Mouse (Mus musculus) forebrain, embryonic 11.5 days (tissue): ENCODE data around the gene Traf3ip2. TPM values are rescaled to one million over a fixed set of nuclear protein-coding genes. Genes with fewer than 3 reads are reported as not detected.

ENCODE experiments used
- ATAC-seq: fragments of 200-750 bp; cut with Nextera tagmentation; replicated peaks from 2 replicates; pipeline ENCODE4 v1.8.0; 2017; ENCODE audit warnings: moderate TSS enrichment; ENCODE audit not compliant: low FRiP score
- DNase-seq: peaks from one replicate; pipeline ENCODE4 v3.0.0-alpha.2; 2017; ENCODE audit warnings: low spot score
- H3K27ac ChIP-seq: fragments of 300-500 bp; sonication (generic); 2 replicates; pipeline ENCODE4 v1.5.1; 2014; ENCODE audit warnings: low read depth, low read length
- H3K27me3 ChIP-seq: fragments of 300-500 bp; sonication (generic); 2 replicates; pipeline ENCODE4 v1.6.1; 2014; ENCODE audit warnings: mild to moderate bottlenecking, low read length, mixed read lengths; ENCODE audit not compliant: control insufficient read depth, insufficient read depth
- H3K36me3 ChIP-seq: fragments of 300-500 bp; sonication (generic); 2 replicates; pipeline ENCODE4 v1.6.1; 2014; ENCODE audit warnings: mild to moderate bottlenecking, low read length, moderate library complexity, mixed read lengths; ENCODE audit not compliant: control insufficient read depth, insufficient read depth
- H3K4me1 ChIP-seq: fragments of 300-500 bp; sonication (generic); replicated peaks from 2 replicates; pipeline ENCODE4 v1.6.1; 2014; ENCODE audit warnings: low read length, mixed read lengths; ENCODE audit not compliant: control insufficient read depth, insufficient read depth
- H3K4me2 ChIP-seq: fragments of 300-500 bp; sonication (generic); 2 replicates; pipeline ENCODE4 v1.6.1; 2014; ENCODE audit warnings: low read depth, mild to moderate bottlenecking, low read length, moderate library complexity, mixed read lengths; ENCODE audit not compliant: severe bottlenecking
- H3K4me3 ChIP-seq: fragments of 300-500 bp; sonication (generic); 2 replicates; pipeline ENCODE4 v1.5.1; 2014; ENCODE audit warnings: low read depth, low read length
- H3K9ac ChIP-seq: fragments of 300-500 bp; sonication (generic); 2 replicates; pipeline ENCODE4 v1.6.1; 2014; ENCODE audit warnings: low read length
- H3K9me3 ChIP-seq: fragments of 300-500 bp; sonication (generic); 2 replicates; pipeline ENCODE4 v1.6.1; 2016; ENCODE audit warnings: low read length, mixed read lengths; ENCODE audit not compliant: control insufficient read depth
- WGBS: fragments of 180-500 bp; shearing (Covaris S2); extraction: QIAGEN DNeasy Blood & Tissue Kit; methylation state at CpG from one replicate; pipeline ENCODE4 v1.1.7; 2014; 5-methylcytosine and 5-hydroxymethylcytosine counted together
- polyA plus RNA-seq: library from polyadenylated mRNA; unstranded; fragments of >200 nt; fragmentation: Nextera tagmentation; extraction: Ambion mirVana; gene quantifications from 2 replicates; pipeline ENCODE4 v1.2.1, GENCODE M21; 2014

The Traf3ip2 gene
- 3.8 and 5.4 TPM in 2 replicates for polyA plus RNA-seq

DNA sequence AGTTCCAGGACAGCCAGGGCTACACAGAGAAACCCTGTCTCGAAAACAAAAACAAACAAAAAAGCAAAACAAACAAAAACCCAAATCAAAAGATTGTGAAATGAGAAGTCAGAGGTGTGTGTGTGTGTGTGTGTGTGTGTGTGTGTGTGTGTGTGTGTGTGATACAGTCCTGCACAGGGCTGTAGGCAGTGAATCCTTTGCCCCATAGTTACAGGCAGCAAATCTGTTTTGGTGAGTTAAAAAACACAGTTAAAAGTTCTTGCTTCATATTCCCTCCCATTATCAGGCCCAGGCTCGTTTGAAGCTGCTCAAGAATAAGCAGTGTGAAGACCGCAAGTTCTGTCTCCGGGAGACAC lies at the start of gene Traf3ip2:
TSS of gene Traf3ip2 (plus strand) at position 302 of the 356 bp plus-strand sequence.
- peak within 1 kb of the TSS; percentile 41; the same call in 1 of the 2 replicates for H3K9ac ChIP-seq
- 56% methylated on average over 4 of the region's 4 CpGs for WGBS
- no peak within 1 kb of the TSS for H3K4me3 ChIP-seq
- ATAC-seq (no peak), DNase-seq (no peak)
- peaks cover 9% of the 10 kb centered on the region; the same call in 1 of the 2 replicates for H3K4me1 ChIP-seq
- no peaks in the 10 kb centered on the region for H3K9me3 ChIP-seq
- H3K27ac ChIP-seq = no peak within 1 kb of the TSS; the same call in 1 of the 2 replicates
- H3K27me3 ChIP-seq = no peaks in the 10 kb centered on the region
- peak within 1 kb of the TSS; percentile 32 for H3K4me2 ChIP-seq
- H3K36me3 ChIP-seq = no peaks in the 10 kb centered on the region

DNA sequence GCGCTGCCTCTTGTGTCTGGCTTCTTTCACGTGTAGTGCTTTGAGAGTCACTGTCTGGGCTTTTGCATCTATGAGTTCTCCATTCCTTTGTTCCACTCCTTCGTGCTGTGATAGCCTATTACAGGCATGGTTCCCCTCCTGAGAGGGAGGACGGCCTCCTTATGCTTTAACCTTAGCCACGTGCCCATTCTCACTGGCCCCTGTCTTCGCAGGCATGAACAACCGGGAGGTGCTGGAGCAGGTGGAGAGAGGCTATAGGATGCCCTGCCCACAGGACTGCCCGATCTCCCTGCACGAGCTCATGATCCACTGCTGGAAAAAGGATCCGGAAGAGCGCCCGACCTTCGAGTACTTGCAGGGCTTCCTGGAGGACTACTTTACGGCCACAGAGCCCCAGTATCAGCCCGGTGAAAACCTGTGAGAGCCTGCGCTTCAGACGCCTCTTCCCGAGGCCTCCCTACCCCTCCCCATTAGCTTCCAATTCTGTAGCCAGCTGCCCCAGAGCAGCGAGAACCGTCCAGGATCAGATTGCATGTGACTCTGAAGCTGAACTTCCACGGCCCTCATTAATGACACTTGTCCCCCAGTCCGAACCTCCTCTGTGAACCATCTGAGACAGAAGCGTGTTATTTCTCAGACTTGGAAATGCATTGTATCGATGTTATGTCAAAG lies 49.0 kb upstream of the Traf3ip2 start:
- Histone ChIP-seq H3K27me3 (no peaks in the 10 kb centered on the region), H3K36me3 (no peaks in the 10 kb centered on the region), H3K9me3 (no peaks in the 10 kb centered on the region), H3K4me1 (peaks cover 4% of the 10 kb centered on the region; the same call in 1 of the 2 replicates), H3K4me3 (no peak overlapping the region), H3K27ac (peak overlapping the region; percentile 37; the same call in 1 of the 2 replicates), H3K4me2 (no peak overlapping the region), H3K9ac (peak overlapping the region; percentile 12; the same call in 1 of the 2 replicates)
- ATAC-seq (0 out of 2 replicates have a peak, but pooled peaks have one; percentile 34), DNase-seq (no peak)
- 51% methylated on average over 24 of the region's 24 CpGs for whole genome bisulfite sequencing

DNA sequence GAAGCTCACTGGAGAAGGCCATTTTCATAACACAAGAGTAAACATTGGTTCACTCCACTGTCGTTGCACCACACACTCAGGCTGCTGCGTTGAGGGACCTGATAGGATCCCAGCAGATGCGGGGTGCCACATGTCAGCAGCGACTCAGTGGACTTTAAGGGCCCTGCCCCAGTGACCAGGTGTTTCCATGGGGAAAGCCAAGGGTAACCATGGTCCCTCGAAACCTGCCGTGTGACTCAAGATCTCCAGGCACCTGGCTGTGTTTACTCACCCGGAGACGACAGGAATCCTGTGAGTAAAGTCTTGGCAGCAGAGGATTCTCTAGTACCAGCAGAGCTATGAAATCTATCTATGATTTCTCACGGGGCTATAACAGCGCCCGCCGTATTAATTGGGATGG lies 45.8 kb upstream of the Traf3ip2 start:
- no peak overlapping the region for H3K9ac ChIP-seq
- peaks cover 9% of the 10 kb centered on the region; the same call in 1 of the 2 replicates for H3K4me1 ChIP-seq
- H3K4me2 ChIP-seq = no peak overlapping the region
- DNase-seq (no peak), ATAC-seq (no peak)
- 90% methylated on average over 12 of the region's 12 CpGs for WGBS
- H3K36me3 ChIP-seq = no peaks in the 10 kb centered on the region
- H3K4me3 ChIP-seq = no peak overlapping the region
- no peaks in the 10 kb centered on the region for H3K27me3 ChIP-seq
- no peaks in the 10 kb centered on the region for H3K9me3 ChIP-seq
- no peak overlapping the region for H3K27ac ChIP-seq

DNA sequence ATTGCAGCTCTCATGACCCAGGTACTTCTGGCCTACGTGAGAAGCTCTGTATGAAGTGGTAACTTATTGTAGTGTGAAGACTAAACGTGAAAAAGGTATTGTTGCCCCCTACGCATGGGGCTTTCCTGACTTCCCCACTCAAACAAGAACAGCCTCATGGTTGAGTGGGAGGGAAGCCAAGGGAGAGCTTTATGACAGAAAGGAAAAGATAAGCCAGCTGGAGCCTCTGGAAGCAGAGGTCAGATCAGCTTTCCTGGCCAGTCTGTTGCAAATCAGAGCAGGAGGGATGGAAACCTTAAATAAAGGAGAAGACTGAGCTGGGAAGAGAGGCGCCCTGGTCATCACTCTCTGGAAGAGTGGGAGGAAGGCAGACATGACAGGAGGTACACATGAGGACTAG lies 43.7 kb upstream of the Traf3ip2 start:
- 91% methylated on average over 4 of the region's 4 CpGs for WGBS
- DNase-seq (no peak), ATAC-seq (no peak)
- H3K4me2 ChIP-seq = no peak overlapping the region
- no peaks in the 10 kb centered on the region for H3K27me3 ChIP-seq
- H3K9me3 ChIP-seq = no peaks in the 10 kb centered on the region
- peaks cover 8% of the 10 kb centered on the region; the same call in 1 of the 2 replicates for H3K4me1 ChIP-seq
- no peak overlapping the region for H3K4me3 ChIP-seq
- H3K27ac ChIP-seq = no peak overlapping the region
- no peak overlapping the region for H3K9ac ChIP-seq
- no peaks in the 10 kb centered on the region for H3K36me3 ChIP-seq

DNA sequence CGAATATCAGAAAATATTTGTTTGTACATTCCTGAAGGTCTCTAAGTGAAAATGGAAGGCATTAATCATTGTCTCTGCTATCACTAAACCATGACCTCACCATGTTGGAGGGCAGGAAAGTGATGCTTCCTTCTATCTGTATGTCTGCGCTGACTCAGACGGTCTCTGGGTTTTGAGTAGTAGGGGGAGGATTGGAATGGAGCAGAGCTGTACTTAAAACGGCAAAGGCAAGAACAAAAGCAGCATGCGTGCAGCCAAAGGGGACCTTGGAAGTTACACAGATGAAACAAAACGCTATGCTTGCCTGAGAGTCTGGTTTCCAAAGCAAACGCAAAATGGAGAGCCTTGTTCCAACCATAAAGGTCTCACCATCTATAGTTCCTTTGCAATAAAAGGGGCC lies 41.7 kb upstream of the Traf3ip2 start:
- DNase-seq = no peak
- Histone ChIP-seq H3K4me1 (peaks cover 8% of the 10 kb centered on the region; the same call in 1 of the 2 replicates), H3K27me3 (no peaks in the 10 kb centered on the region), H3K4me3 (no peak overlapping the region), H3K4me2 (no peak overlapping the region), H3K27ac (no peak overlapping the region), H3K9ac (no peak overlapping the region), H3K9me3 (no peaks in the 10 kb centered on the region), H3K36me3 (no peaks in the 10 kb centered on the region)
- no peak for ATAC-seq
- WGBS = 66% methylated on average over 7 of the region's 7 CpGs

DNA sequence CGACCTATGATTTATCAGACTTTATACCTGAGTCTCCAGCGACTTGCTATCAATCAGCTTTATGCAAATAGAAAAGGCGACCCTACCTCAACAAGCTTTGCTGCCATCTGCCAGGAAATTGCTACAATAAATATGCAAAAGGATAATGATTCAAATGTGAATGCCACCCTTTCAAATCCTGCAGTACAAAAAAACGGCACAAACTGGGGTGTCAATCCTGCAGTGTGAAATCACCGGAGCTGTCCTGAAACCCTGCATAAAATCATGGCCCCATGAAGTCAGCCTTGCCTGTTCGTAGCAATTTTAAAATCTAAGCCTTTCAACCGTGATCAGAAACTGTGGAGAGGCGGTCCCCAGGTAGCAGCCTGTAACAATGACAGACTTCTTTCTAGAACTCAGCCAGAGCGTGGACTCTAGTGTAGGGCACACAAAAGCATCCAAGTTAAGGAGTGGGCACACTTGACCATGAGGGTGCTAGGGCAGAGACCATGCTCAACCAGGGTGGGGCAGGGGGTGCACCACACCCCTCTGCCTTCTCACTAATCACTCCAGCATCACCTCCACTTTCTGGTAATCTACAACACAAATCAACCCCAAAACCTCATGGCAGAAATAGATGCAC lies 40.6 kb upstream of the Traf3ip2 start:
- 69% methylated on average over 9 of the region's 9 CpGs for WGBS
- Histone ChIP-seq H3K9me3 (no peaks in the 10 kb centered on the region), H3K4me2 (no peak overlapping the region), H3K27ac (no peak overlapping the region), H3K27me3 (no peaks in the 10 kb centered on the region), H3K4me3 (no peak overlapping the region), H3K4me1 (peaks cover 8% of the 10 kb centered on the region; the same call in 1 of the 2 replicates), H3K9ac (no peak overlapping the region), H3K36me3 (no peaks in the 10 kb centered on the region)
- ATAC-seq (no peak; the same call in 1 of the 2 replicates), DNase-seq (no peak)

DNA sequence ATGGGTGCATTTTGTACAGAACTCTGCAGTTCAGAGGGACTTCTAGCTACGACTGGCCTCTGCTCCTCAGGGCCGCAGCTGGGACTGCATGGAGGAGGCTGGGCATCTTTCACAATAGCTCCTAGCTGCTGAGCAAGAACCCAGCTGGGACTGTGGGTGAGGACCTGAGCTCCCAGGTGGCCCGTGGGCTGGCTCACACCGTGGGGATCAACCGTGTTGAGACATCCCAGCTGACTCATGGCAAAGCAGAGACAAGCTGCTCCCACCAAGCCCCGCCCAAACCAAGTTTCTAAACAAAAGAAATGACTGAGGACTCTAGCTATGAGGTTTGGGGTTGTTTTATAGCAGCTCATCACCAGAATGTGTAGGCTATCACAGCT lies 40.1 kb upstream of the Traf3ip2 start:
- H3K9me3 ChIP-seq = no peaks in the 10 kb centered on the region
- peaks cover 8% of the 10 kb centered on the region; the same call in 1 of the 2 replicates for H3K4me1 ChIP-seq
- no peak overlapping the region for H3K4me2 ChIP-seq
- H3K9ac ChIP-seq = no peak overlapping the region
- DNase-seq (no peak), ATAC-seq (no peak; the same call in 1 of the 2 replicates)
- H3K36me3 ChIP-seq = no peaks in the 10 kb centered on the region
- WGBS = 53% methylated on average over 6 of the region's 6 CpGs
- H3K27ac ChIP-seq = no peak overlapping the region
- H3K4me3 ChIP-seq = no peak overlapping the region
- no peaks in the 10 kb centered on the region for H3K27me3 ChIP-seq

DNA sequence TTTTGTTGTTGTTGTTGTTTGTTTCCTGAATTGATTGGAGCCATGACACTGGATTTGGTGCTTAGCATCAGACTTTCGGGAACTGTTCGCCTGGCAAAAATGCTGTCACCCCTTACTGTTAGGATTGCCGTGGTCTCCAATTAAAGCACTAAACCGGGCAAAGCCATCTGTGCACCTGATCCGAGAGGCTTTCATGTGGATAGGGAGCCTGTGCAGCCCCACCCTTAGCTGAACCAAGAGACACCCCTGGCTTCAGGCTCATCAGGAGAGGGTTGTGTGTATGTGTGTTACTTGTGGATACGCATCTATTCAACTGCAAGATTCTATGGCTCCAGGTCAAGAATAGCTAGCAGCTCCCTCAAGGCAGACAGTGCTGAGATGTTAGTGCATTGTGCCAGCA lies 36.3 kb upstream of the Traf3ip2 start:
- no peaks in the 10 kb centered on the region for H3K27me3 ChIP-seq
- DNase-seq (no peak), ATAC-seq (no peak)
- no peaks in the 10 kb centered on the region for H3K36me3 ChIP-seq
- H3K27ac ChIP-seq = no peak overlapping the region
- H3K4me1 ChIP-seq = peaks cover 4% of the 10 kb centered on the region; the same call in 1 of the 2 replicates
- no peak overlapping the region for H3K9ac ChIP-seq
- WGBS = 84% methylated on average over 6 of the region's 6 CpGs
- H3K4me3 ChIP-seq = no peak overlapping the region
- no peak overlapping the region for H3K4me2 ChIP-seq
- H3K9me3 ChIP-seq = no peaks in the 10 kb centered on the region
